Mouse (Mus musculus): ENCODE results near the gene Uhrf1bp1l. TPM values are rescaled to one million over a fixed set of nuclear protein-coding genes. Genes with fewer than 3 reads are reported as not detected.

The Uhrf1bp1l gene
- polyA plus RNA-seq, 1 experiment from 2014 or later = 33.4 TPM

DNA sequence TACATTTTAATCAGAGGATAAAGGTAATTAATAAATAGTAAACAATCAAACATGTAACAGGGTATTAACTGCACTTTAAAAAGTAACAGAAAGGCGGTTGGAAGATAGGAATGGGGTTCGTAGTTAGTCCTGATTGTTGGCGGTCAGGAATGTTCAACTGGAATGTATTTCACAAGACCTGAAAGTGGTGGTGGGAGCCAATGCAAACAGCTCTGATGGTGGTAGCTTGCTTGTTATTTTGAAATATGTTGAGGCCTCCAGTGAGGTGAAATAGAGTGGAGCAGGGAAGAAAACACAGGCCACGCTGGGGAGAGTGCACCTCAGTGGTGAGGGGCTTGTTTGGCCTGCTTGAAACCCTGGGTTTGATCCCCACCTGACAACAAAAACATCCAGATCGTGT lies 6.3 kb downstream of the Uhrf1bp1l start:
- no peaks in the 10 kb centered on the region for H3K4me1 ChIP-seq (replicated peaks; ENCODE audit: control insufficient read depth, insufficient read depth, low read length)

DNA sequence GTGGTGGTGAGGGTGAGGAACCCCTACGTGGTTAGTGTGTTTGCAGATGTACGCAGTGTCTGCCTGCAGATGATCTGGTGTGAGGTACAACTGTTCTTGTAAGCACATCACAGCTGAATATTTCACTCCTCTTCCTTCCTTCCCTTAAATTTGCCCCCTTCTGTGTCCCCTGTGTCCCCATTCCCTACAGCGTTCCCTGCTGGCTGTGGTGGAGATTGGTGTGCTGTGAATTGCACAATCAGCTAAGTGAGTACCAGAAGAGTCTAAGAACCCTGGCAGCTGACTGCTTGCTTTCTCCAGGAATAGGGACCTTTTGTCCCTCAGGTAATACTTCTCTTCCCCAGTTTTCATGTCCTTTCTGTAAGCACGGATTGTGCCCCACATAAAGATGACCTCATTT lies 10.4 kb downstream of the Uhrf1bp1l start:
- Histone ChIP-seq H3K27me3 (ENCODE audit: control insufficient read depth, insufficient read depth, low read length) (no peaks in the 10 kb centered on the region), H3K4me1 (replicated peaks; ENCODE audit: control insufficient read depth, insufficient read depth, low read length) (no peaks in the 10 kb centered on the region), H3K4me2 (replicated peaks; ENCODE audit: low read depth, low read length) (no peak overlapping the region), H3K9me3 (ENCODE audit: control insufficient read depth, low read length) (no peaks in the 10 kb centered on the region), H3K9ac (ENCODE audit: low read depth, low read length) (no peak overlapping the region), H3K4me3 (ENCODE audit: low read depth, low read length) (no peak overlapping the region), H3K36me3 (ENCODE audit: control insufficient read depth, insufficient read depth, low read length) (no peaks in the 10 kb centered on the region), H3K27ac (ENCODE audit: low read depth, low read length) (no peak overlapping the region)
- DNase-seq (ENCODE audit: low spot score) (no peak), ATAC-seq (ENCODE audit: low FRiP score) (no peak)
- WGBS = 95% methylated on average over 4 of the region's 4 CpGs

More for the DNA sequence above, 6.3 kb downstream of the Uhrf1bp1l start:
- DNase-seq (ENCODE audit: low spot score) (no peak), ATAC-seq (ENCODE audit: low FRiP score) (no peak)
- H3K27me3 ChIP-seq (ENCODE audit: control insufficient read depth, insufficient read depth, low read length) = no peaks in the 10 kb centered on the region
- no peak overlapping the region for H3K4me2 ChIP-seq (replicated peaks; ENCODE audit: low read depth, low read length)
- no peaks in the 10 kb centered on the region for H3K9me3 ChIP-seq (ENCODE audit: control insufficient read depth, low read length)
- H3K27ac ChIP-seq (ENCODE audit: low read depth, low read length) = no peak overlapping the region
- WGBS = 96% methylated on average over 5 of the region's 5 CpGs
- no peak overlapping the region for H3K9ac ChIP-seq (ENCODE audit: low read depth, low read length)
- H3K36me3 ChIP-seq (ENCODE audit: control insufficient read depth, insufficient read depth, low read length) = no peaks in the 10 kb centered on the region
- no peak overlapping the region for H3K4me3 ChIP-seq (ENCODE audit: low read depth, low read length)

DNA sequence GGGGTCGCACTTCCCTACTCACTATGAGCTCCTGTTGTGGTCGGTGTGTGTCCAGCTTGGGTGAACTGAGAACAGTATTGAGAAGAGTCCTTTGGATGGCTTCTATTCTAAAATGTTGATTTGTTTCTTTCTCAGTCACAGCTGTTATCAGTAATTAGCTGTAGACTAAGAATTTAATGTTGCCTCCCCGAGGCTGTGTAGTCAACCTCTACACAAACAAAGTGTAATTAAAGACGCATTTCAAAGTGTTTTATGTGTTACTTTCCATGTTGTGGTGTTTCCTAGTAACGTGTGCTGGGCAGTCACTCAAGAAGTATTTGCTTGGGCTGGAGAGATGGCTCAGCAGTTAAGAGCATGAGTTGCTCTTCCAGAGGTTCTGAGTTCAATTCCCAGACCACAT lies 16.0 kb downstream of the Uhrf1bp1l start:
- Histone ChIP-seq H3K4me3 (ENCODE audit: low read depth, low read length) (no peak overlapping the region), H3K4me2 (replicated peaks; ENCODE audit: low read depth, low read length) (no peak overlapping the region), H3K9ac (ENCODE audit: low read depth, low read length) (no peak overlapping the region), H3K27me3 (ENCODE audit: control insufficient read depth, insufficient read depth, low read length) (no peaks in the 10 kb centered on the region), H3K4me1 (replicated peaks; ENCODE audit: control insufficient read depth, insufficient read depth, low read length) (no peaks in the 10 kb centered on the region), H3K27ac (ENCODE audit: low read depth, low read length) (no peak overlapping the region), H3K9me3 (ENCODE audit: control insufficient read depth, low read length) (no peaks in the 10 kb centered on the region), H3K36me3 (ENCODE audit: control insufficient read depth, insufficient read depth, low read length) (no peaks in the 10 kb centered on the region)
- ATAC-seq (ENCODE audit: low FRiP score) = no peak
- no peak for DNase-seq (ENCODE audit: low spot score)
- 92% methylated on average over 5 of the region's 5 CpGs for WGBS

DNA sequence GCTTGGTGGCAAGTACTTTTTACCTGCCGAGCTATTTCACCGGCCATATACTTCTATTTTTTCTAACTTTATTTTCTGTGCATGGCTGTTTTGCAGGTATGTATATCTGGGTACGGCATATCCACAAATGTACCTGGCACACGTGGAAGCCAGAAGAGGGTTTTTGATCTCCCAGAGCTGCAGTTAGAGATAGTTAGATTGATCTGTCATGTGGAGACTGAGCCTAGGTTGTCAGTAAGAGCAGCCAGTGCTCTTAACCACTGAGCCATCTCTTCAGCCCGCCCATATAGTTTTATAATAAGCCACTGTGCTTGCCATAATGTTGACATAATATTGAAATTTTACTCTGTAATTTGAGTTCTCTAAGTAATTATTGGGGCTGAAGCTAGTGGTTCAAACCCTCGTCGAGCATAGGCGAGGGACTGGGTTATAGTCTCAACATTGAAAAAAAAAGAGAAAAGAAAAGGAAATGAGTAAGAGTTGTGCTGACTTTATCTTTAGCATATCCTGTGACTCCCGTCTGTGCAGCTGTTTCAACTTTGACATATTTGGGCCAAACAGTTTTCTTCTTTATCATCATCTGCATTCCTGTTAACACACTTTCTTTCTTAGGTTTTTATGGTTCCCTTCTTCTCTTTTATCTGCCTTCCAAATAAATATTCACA lies 19.8 kb downstream of the Uhrf1bp1l start:
- no peaks in the 10 kb centered on the region for H3K4me1 ChIP-seq (replicated peaks; ENCODE audit: control insufficient read depth, insufficient read depth, low read length)
- ATAC-seq (ENCODE audit: low FRiP score) = no peak
- WGBS = 88% methylated on average over 9 of the region's 9 CpGs
- no peak overlapping the region for H3K9ac ChIP-seq (ENCODE audit: low read depth, low read length)
- H3K36me3 ChIP-seq (ENCODE audit: control insufficient read depth, insufficient read depth, low read length) = no peaks in the 10 kb centered on the region
- no peak overlapping the region for H3K4me3 ChIP-seq (ENCODE audit: low read depth, low read length)
- no peak overlapping the region for H3K4me2 ChIP-seq (replicated peaks; ENCODE audit: low read depth, low read length)
- H3K27ac ChIP-seq (ENCODE audit: low read depth, low read length) = no peak overlapping the region
- no peak for DNase-seq (ENCODE audit: low spot score)
- H3K27me3 ChIP-seq (ENCODE audit: control insufficient read depth, insufficient read depth, low read length) = no peaks in the 10 kb centered on the region
- H3K9me3 ChIP-seq (ENCODE audit: control insufficient read depth, low read length) = no peaks in the 10 kb centered on the region

- Histone ChIP-seq H3K4me2 (replicated peaks; ENCODE audit: low read depth, low read length) (no peak overlapping the region), H3K9me3 (ENCODE audit: control insufficient read depth, low read length) (no peaks in the 10 kb centered on the region), H3K27ac (ENCODE audit: low read depth, low read length) (no peak overlapping the region), H3K4me3 (ENCODE audit: low read depth, low read length) (no peak overlapping the region), H3K9ac (ENCODE audit: low read depth, low read length) (no peak overlapping the region), H3K4me1 (replicated peaks; ENCODE audit: control insufficient read depth, insufficient read depth, low read length) (no peaks in the 10 kb centered on the region), H3K36me3 (ENCODE audit: control insufficient read depth, insufficient read depth, low read length) (no peaks in the 10 kb centered on the region), H3K27me3 (ENCODE audit: control insufficient read depth, insufficient read depth, low read length) (no peaks in the 10 kb centered on the region)
- no peak for ATAC-seq (ENCODE audit: low FRiP score)
- WGBS = 95% methylated on average over 11 of the region's 11 CpGs
- DNase-seq (ENCODE audit: low spot score) = no peak
Observed at GRCm38 (mm10) chr10:89765790-89766714, 21.3 kb downstream of the Uhrf1bp1l start.

- Histone ChIP-seq H3K4me3 (ENCODE audit: low read depth, low read length) (no peak overlapping the region), H3K9me3 (ENCODE audit: control insufficient read depth, low read length) (no peaks in the 10 kb centered on the region), H3K27me3 (ENCODE audit: control insufficient read depth, insufficient read depth, low read length) (no peaks in the 10 kb centered on the region), H3K36me3 (ENCODE audit: control insufficient read depth, insufficient read depth, low read length) (no peaks in the 10 kb centered on the region), H3K9ac (ENCODE audit: low read depth, low read length) (no peak overlapping the region), H3K4me1 (replicated peaks; ENCODE audit: control insufficient read depth, insufficient read depth, low read length) (no peaks in the 10 kb centered on the region), H3K27ac (ENCODE audit: low read depth, low read length) (no peak overlapping the region), H3K4me2 (replicated peaks; ENCODE audit: low read depth, low read length) (no peak overlapping the region)
- DNase-seq (ENCODE audit: low spot score) (no peak), ATAC-seq (ENCODE audit: low FRiP score) (no peak)
- 83% methylated on average over 7 of the region's 7 CpGs for WGBS
Observed at GRCm38 (mm10) chr10:89768352-89769020, 23.7 kb downstream of the Uhrf1bp1l start.

GRCm38 (mm10) chr10:89769096-89769495 lies 24.3 kb downstream of the Uhrf1bp1l start:
- ATAC-seq (ENCODE audit: low FRiP score) (no peak), DNase-seq (ENCODE audit: low spot score) (no peak)
- H3K9me3 ChIP-seq (ENCODE audit: control insufficient read depth, low read length) = no peaks in the 10 kb centered on the region
- no peaks in the 10 kb centered on the region for H3K27me3 ChIP-seq (ENCODE audit: control insufficient read depth, insufficient read depth, low read length)
- H3K9ac ChIP-seq (ENCODE audit: low read depth, low read length) = no peak overlapping the region
- H3K4me3 ChIP-seq (ENCODE audit: low read depth, low read length) = no peak overlapping the region
- 84% methylated on average over 4 of the region's 4 CpGs for WGBS
- no peaks in the 10 kb centered on the region for H3K4me1 ChIP-seq (replicated peaks; ENCODE audit: control insufficient read depth, insufficient read depth, low read length)
- H3K36me3 ChIP-seq (ENCODE audit: control insufficient read depth, insufficient read depth, low read length) = no peaks in the 10 kb centered on the region
- no peak overlapping the region for H3K27ac ChIP-seq (ENCODE audit: low read depth, low read length)
- H3K4me2 ChIP-seq (replicated peaks; ENCODE audit: low read depth, low read length) = no peak overlapping the region

DNA sequence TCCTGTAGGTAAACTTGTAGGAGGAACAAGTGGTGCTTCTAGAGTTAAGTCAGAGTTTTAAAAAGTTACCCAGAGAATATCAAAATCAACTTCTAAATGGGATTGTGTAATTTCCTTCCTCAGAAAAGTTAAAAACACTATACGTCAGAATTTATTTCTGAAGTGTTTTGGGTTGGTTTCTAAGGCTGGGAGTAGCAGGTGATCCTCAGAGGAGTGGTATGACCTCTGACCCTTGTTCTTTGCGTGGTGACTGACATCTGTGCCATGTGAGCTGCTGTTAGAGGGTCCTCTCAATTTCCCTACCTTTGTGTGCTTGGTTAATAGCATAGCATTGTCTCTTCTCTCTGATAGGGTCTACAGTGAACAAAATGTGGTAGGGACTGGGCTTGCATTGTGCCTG lies 27.1 kb downstream of the Uhrf1bp1l start:
- no peaks in the 10 kb centered on the region for H3K27me3 ChIP-seq (ENCODE audit: control insufficient read depth, insufficient read depth, low read length)
- ATAC-seq (ENCODE audit: low FRiP score) (no peak), DNase-seq (ENCODE audit: low spot score) (no peak)
- no peaks in the 10 kb centered on the region for H3K4me1 ChIP-seq (replicated peaks; ENCODE audit: control insufficient read depth, insufficient read depth, low read length)
- 63% methylated on average over 2 of the region's 2 CpGs for WGBS
- no peak overlapping the region for H3K4me3 ChIP-seq (ENCODE audit: low read depth, low read length)
- no peaks in the 10 kb centered on the region for H3K36me3 ChIP-seq (ENCODE audit: control insufficient read depth, insufficient read depth, low read length)
- H3K9ac ChIP-seq (ENCODE audit: low read depth, low read length) = no peak overlapping the region
- no peaks in the 10 kb centered on the region for H3K9me3 ChIP-seq (ENCODE audit: control insufficient read depth, low read length)
- H3K4me2 ChIP-seq (replicated peaks; ENCODE audit: low read depth, low read length) = no peak overlapping the region
- H3K27ac ChIP-seq (ENCODE audit: low read depth, low read length) = no peak overlapping the region
